Mouse (Mus musculus): ENCODE data around the gene Gm2a.

DNA sequence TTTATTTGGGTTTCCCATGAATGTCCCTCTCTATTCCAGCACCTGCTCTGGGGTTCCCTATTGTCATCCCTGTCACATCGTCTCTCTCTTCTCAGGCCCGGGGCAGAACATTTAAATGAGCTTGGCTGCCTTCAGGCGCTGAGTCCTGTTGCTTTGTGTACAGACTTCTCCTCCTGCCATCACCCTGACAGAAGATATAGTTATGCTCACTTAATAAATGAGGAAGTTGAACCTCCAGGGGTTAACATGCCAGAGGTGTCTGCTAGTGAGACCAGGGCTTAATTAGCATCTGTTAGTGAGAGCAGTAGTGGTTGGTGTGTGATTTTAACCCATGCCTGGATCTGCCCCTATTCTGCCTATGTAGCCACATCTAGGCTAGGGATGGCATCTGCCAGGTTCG lies 2.0 kb downstream of the Gm2a start:
- TF ChIP-seq CTCF (IDR thresholded peaks at IDR 0.05; ENCODE audit: control insufficient read depth, insufficient read depth, low read length) (no peak), POLR2A (IDR thresholded peaks at IDR 0.05; ENCODE audit: borderline replicate concordance, control insufficient read depth, low read depth, low read length) (no peak)

Measured in bone marrow, adult 2 months (tissue).